Mouse (Mus musculus) midbrain, embryonic 16.5 days (tissue): ENCODE results near the gene Mycl. TPM values are rescaled to one million over a fixed set of nuclear protein-coding genes. Genes with fewer than 3 reads are reported as not detected.
"Not testable (repeated sequence)": the region's sequence is repeated elsewhere in the genome, so short reads cannot be mapped to it uniquely, and the experiment has no call there.

Source experiments
- ATAC-seq: fragments of 200-750 bp; cut with Nextera tagmentation; 2 replicates; pipeline ENCODE4 v1.8.0; 2017; ENCODE audit warnings: moderate TSS enrichment
- H3K27ac ChIP-seq: fragments of 300-500 bp; sonication (generic); 2 replicates; pipeline ENCODE4 v1.5.1; 2014; ENCODE audit warnings: mild to moderate bottlenecking, low read length, mixed read lengths
- H3K27me3 ChIP-seq: fragments of 300-500 bp; sonication (generic); 2 replicates; pipeline ENCODE4 v1.6.1; 2014; ENCODE audit warnings: low read depth, low read length, mixed read lengths; ENCODE audit not compliant: control insufficient read depth, insufficient read depth
- H3K36me3 ChIP-seq: fragments of 300-500 bp; sonication (generic); 2 replicates; pipeline ENCODE4 v1.6.1; 2014; ENCODE audit warnings: mild to moderate bottlenecking, low read length, moderate library complexity, mixed read lengths; ENCODE audit not compliant: control insufficient read depth, insufficient read depth
- H3K4me1 ChIP-seq: fragments of 300-500 bp; sonication (generic); 2 replicates; pipeline ENCODE4 v1.6.1; 2014; ENCODE audit warnings: mild to moderate bottlenecking, low read length, mixed read lengths; ENCODE audit not compliant: control insufficient read depth, insufficient read depth
- H3K4me2 ChIP-seq: fragments of 300-500 bp; sonication (generic); 2 replicates; pipeline ENCODE4 v1.6.1; 2014; ENCODE audit warnings: mild to moderate bottlenecking, low read length, mixed read lengths
- H3K4me3 ChIP-seq: fragments of 300-500 bp; sonication (generic); 2 replicates; pipeline ENCODE4 v1.5.1; 2014; ENCODE audit warnings: low read depth, mild to moderate bottlenecking, low read length, moderate library complexity, mixed read lengths
- H3K9ac ChIP-seq: fragments of 300-500 bp; sonication (generic); 2 replicates; pipeline ENCODE4 v1.6.1; 2014; ENCODE audit warnings: low read depth, low read length, mixed read lengths
- H3K9me3 ChIP-seq: fragments of 300-500 bp; sonication (generic); replicated peaks from 2 replicates; pipeline ENCODE4 v1.6.1; 2014; ENCODE audit warnings: mild to moderate bottlenecking, low read length, mixed read lengths; ENCODE audit not compliant: control insufficient read depth, poor library complexity, severe bottlenecking
- WGBS: fragments of 180-500 bp; shearing (Covaris S2); extraction: QIAGEN DNeasy Blood & Tissue Kit; methylation state at CpG from one replicate; pipeline ENCODE4 v1.1.7; 2014; 5-methylcytosine and 5-hydroxymethylcytosine counted together
- polyA plus RNA-seq: library from polyadenylated mRNA; unstranded; fragments of >200 nt; fragmentation: Nextera tagmentation; extraction: Ambion mirVana; gene quantifications from 2 replicates; pipeline ENCODE4 v1.2.1, GENCODE M21; 2015

The Mycl gene
- polyA plus RNA-seq, 1 experiment from 2014 or later, result 58.9 TPM

DNA sequence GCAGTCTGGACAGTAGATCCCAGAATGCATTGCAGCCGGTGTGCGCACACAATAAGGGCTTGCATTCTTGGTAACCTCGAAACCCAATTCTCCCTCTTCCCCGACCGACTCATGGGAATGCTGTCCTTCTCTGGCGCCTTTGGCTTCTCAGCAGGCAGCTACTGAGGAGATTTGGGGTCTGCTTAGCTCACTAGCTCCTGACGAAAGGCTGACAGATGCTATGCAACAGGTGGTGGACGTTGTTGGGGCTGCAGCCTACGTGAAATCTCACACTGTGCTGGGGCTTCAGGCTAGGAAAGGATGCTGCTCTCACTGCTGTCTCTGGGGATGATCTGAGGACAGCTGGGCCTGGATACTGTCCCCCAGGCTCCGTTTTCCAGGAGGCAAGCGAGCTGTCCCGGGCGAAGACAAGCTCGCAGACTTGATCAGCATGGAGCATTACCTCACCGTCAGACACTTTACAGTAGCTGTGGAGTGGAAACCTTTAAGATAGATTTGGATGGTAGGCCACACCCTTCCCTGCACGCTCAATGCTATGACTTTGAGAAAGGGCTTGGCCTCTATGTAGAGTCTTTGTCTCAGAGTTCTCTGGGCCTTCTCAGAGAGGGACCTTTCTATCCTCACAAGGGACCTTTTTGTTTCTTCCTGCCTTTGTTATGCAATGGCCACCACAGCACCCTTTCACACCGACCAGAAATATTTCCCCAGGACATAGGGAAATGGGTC is 5.3 kb downstream of the Mycl start:
- H3K4me3 ChIP-seq, result no peak overlapping the region

GRCm38 (mm10) chr4:123005054-123005966 is 9.9 kb downstream of the Mycl start:
- H3K9ac ChIP-seq, result no peak overlapping the region
- no peaks in the 10 kb centered on the region for H3K27me3 ChIP-seq
- no peak overlapping the region for H3K4me2 ChIP-seq
- H3K9me3 ChIP-seq, result no peaks in the 10 kb centered on the region
- 33% methylated on average over 15 of the region's 15 CpGs for WGBS
- no peak overlapping the region for H3K27ac ChIP-seq
- H3K36me3 ChIP-seq, result peaks cover 13% of the 10 kb centered on the region
- no peak overlapping the region for H3K4me3 ChIP-seq
- ATAC-seq, result no peak
- peaks cover 19% of the 10 kb centered on the region for H3K4me1 ChIP-seq

More for the DNA sequence above, 5.3 kb downstream of the Mycl start:
- Histone ChIP-seq H3K4me1 (peaks cover 36% of the 10 kb centered on the region), H3K4me2 (peak overlapping the region; percentile 79; the same call in 1 of the 2 replicates), H3K36me3 (peaks cover 13% of the 10 kb centered on the region), H3K9me3 (no peaks in the 10 kb centered on the region), H3K27ac (no peak overlapping the region), H3K9ac (no peak overlapping the region), H3K27me3 (no peaks in the 10 kb centered on the region)
- no peak for ATAC-seq
- WGBS, result 19% methylated on average over 17 of the region's 17 CpGs

DNA sequence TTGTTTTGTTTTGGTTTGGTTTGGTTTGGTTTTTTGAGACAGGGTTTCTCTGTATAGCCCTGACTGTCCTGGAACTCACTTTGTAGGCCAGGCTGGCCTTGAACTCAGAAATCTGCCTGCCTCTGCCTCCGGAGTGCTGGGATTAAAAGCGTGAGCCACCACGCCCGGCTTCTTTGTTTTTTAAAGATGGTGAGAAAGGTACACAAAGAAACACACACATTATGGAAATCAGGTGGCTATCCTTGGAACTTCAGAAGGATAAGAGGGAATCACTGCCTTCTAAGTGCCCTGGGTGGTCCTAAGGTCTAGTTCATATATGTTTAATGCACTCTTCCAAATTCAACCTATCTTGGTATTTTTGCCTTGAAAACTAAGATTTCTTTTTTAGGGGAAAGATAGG is 17.0 kb downstream of the Mycl start:
- H3K4me1 ChIP-seq, result peaks cover 36% of the 10 kb centered on the region
- not testable (repeated sequence) for H3K4me3 ChIP-seq, H3K36me3 ChIP-seq, H3K4me2 ChIP-seq, ATAC-seq, H3K27me3 ChIP-seq, H3K9me3 ChIP-seq
- H3K27ac ChIP-seq, result peak overlapping the region; percentile 99
- peak overlapping the region; percentile 59; the same call in 1 of the 2 replicates for H3K9ac ChIP-seq
- WGBS, result 82% methylated on average over 4 of the region's 4 CpGs

GRCm38 (mm10) chr4:123013346-123013945 is 18.0 kb downstream of the Mycl start:
- H3K9me3 ChIP-seq, result no peaks in the 10 kb centered on the region
- H3K9ac ChIP-seq, result peak overlapping the region; percentile 59
- no peak for ATAC-seq
- H3K27ac ChIP-seq, result peak overlapping the region; percentile 99
- H3K36me3 ChIP-seq, result no peaks in the 10 kb centered on the region
- 0 out of 2 replicates have a peak overlapping the region, but pooled peaks have one; percentile 13 for H3K4me3 ChIP-seq
- H3K4me1 ChIP-seq, result peaks cover 45% of the 10 kb centered on the region
- H3K27me3 ChIP-seq, result no peaks in the 10 kb centered on the region
- 2% methylated on average over 5 of the region's 5 CpGs for WGBS
- H3K4me2 ChIP-seq, result peak overlapping the region; percentile 54

- H3K4me1 ChIP-seq, result peaks cover 50% of the 10 kb centered on the region
- no peaks in the 10 kb centered on the region for H3K36me3 ChIP-seq
- no peaks in the 10 kb centered on the region for H3K9me3 ChIP-seq
- no peak overlapping the region for H3K4me3 ChIP-seq
- 6% methylated on average over 3 of the region's 3 CpGs for WGBS
- no peak overlapping the region for H3K9ac ChIP-seq
- peak; percentile 83 for ATAC-seq
- peak overlapping the region; percentile 54 for H3K4me2 ChIP-seq
- peak overlapping the region; percentile 99 for H3K27ac ChIP-seq
- no peaks in the 10 kb centered on the region for H3K27me3 ChIP-seq
These were observed 18.5 kb downstream of the Mycl start for GRCm38 (mm10) chr4:123013949-123014406.

GRCm38 (mm10) chr4:123014501-123015282 is 19.2 kb downstream of the Mycl start:
- H3K4me3 ChIP-seq, result no peak overlapping the region
- no peaks in the 10 kb centered on the region for H3K9me3 ChIP-seq
- H3K27ac ChIP-seq, result peak overlapping the region; percentile 99
- no peaks in the 10 kb centered on the region for H3K36me3 ChIP-seq
- H3K9ac ChIP-seq, result no peak overlapping the region; the same call in 1 of the 2 replicates
- peaks cover 54% of the 10 kb centered on the region for H3K4me1 ChIP-seq
- H3K4me2 ChIP-seq, result peak overlapping the region; percentile 54
- WGBS, result 15% methylated on average over 7 of the region's 7 CpGs
- peak; percentile 71 for ATAC-seq
- H3K27me3 ChIP-seq, result no peaks in the 10 kb centered on the region

- Histone ChIP-seq H3K4me1 (peaks cover 56% of the 10 kb centered on the region), H3K27me3 (no peaks in the 10 kb centered on the region), H3K27ac (peak within 1 kb of the TSS; percentile 99), H3K36me3 (no peaks in the 10 kb centered on the region), H3K4me2 (peak within 1 kb of the TSS; percentile 78), H3K9me3 (no peaks in the 10 kb centered on the region), H3K4me3 (peak within 1 kb of the TSS; percentile 75), H3K9ac (peak within 1 kb of the TSS; percentile 87)
- ATAC-seq, result peak; percentile 83
- WGBS, result 0% methylated on average over 34 of the region's 34 CpGs
These were observed 21.1 kb downstream of the Mycl start, which contains the start of gene Trit1 for GRCm38 (mm10) chr4:123016451-123016957. TSS of gene Trit1 (plus strand) at chr4:123016597.

GRCm38 (mm10) chr4:123021591-123021990 is 26.1 kb downstream of the Mycl start:
- no peaks in the 10 kb centered on the region for H3K27me3 ChIP-seq
- H3K27ac ChIP-seq, result no peak overlapping the region
- H3K36me3 ChIP-seq, result no peaks in the 10 kb centered on the region
- 96% methylated on average over 3 of the region's 3 CpGs for WGBS
- H3K4me2 ChIP-seq, result no peak overlapping the region
- no peaks in the 10 kb centered on the region for H3K9me3 ChIP-seq
- peaks cover 24% of the 10 kb centered on the region for H3K4me1 ChIP-seq
- no peak for ATAC-seq
- no peak overlapping the region for H3K4me3 ChIP-seq
- H3K9ac ChIP-seq, result no peak overlapping the region
